Mouse (Mus musculus) E14TG2a.4 (cell line): Measurements from ENCODE around the gene Dlx5.

Source experiments
- CTCF ChIP-seq: conservative IDR thresholded peaks from 2 replicates; pipeline ENCODE4 v1.5.1; 2014; ENCODE audit warnings: low read length
- POU5F1 ChIP-seq: IDR thresholded peaks from 2 replicates; pipeline ENCODE4 v1.6.1; 2014; ENCODE audit warnings: low read length, borderline replicate concordance

DNA sequence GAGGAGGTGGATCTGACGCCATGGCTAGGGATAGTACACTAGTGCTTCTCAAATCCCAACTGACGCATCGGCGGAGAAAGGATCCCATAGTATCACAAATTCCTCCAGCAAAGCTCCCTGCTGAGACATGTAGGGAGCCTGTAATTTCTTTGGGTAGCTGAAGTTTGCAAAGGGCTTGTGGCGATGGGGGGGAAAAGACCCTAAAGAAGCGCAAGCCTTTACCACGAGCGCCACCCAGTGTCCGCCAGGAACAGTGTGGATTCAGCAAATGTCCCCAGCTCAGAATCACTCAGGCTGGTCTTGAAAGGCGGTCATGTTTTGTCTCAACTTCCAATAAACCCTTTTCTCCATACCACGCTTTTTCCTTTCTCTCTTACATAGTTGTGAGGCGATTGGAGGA lies 3.0 kb upstream of the Dlx5 start:
- peak; percentile 56 for TF ChIP-seq CTCF
- no peak for TF ChIP-seq POU5F1
